Mouse (Mus musculus): ENCODE measurements around the gene Git2.
A peak's percentile ranks its signal among the peaks of the same experiment; 100 is the strongest.

Gene Git2

DNA sequence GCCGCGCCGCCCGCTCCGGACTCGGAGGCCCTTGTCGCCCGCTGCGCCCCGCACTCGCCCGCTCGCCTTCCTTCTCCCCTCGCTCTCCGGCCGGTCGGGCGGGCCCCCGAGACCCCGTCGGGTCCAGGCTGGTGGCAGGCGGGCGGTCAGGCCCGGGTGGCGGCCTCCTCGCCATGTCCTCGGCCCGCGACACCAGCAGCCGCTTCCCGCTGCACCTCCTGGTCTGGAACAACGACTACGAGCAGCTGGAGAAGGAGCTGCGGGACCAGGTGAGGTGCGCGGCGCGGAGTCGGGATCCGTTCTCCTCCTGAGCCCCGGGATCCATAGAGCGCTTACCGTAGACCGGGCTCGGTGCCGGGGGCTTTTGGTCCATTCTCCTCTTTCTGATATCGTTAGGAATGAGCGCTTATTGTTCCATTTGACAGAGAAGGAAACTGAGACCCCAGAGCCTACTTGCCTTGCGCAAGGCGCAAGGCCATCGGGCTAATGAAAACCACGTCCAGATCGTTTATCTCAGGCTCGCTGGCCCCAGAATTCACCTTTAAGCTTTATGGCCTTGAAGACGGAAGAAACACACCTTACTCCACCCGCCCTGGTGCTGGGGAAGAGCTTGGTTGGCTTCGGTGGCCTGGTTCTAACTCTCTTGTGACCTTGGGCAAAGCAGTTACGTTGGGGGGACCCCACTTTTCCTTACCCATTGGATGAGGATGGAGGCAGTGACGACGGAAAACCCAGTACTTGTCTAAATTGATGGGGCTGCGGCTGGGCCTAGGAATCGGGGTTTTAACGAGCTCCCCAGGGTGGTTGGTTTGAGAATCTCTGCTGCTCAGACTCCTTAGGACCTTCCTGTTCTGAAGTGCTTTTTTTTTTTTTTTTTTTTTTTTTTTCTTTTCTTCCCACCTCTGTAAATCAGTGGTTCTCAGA, at the start of gene Git2:
Gene Git2 (minus strand): TSS at position 462 of the 924 bp plus-strand sequence.
- no peak for DNase-seq (ENCODE audit: low spot score in 2 of 2)

DNA sequence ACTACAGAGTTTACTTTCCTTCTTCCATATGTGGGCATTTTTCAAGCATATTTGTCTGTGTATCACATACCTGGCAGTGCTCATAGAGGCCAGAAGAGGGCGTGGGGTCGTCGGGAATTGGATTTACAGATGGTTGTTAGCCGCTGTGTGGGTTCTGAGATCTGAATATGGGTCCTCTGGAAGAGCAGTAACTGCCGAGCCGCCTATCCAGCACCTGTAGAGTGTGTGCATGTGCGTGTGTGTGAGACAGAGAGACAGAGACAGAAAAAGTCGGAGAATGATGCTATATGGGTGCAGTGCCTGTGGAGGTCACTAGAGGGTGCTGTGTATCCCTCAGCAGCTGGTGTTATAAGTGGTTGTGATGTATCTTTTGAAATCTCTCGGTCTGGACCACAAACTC, 48.9 kb upstream of the Git2 start:
- no peak for DNase-seq (ENCODE audit: low spot score in 2 of 2)

- peak; percentile 69 to 75 for DNase-seq (ENCODE audit: low spot score in 2 of 2)
Observed at GRCm38 (mm10) chr5:114822796-114823688, 47.7 kb upstream of the Git2 start, which contains the start of gene 1500011B03Rik. Gene 1500011B03Rik, minus strand, starts transcription at chr5:114823468.

DNA sequence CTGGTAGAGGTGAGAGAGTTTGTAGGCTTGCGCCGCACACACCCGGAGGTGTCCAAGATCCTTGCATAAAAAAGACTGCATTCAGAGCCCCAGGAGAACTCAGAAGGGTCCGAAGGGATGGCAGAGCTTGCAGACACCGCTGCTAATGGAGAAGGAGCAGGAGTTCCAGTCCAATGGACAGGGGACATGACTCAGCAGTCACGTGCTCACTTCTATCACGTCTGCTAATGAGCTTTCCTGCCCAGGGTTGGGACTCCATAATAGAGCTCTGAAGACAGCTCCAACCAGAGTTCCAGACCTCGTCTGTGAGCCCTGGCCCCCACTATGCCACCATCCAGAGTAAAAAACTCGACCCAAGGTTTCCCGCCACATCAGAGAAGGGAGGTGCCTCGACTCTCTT, 42.8 kb upstream of the Git2 start:
- no peak for DNase-seq (ENCODE audit: low spot score in 2 of 2)

GRCm38 (mm10) chr5:114816599-114816998, 41.3 kb upstream of the Git2 start:
- no peak for DNase-seq (ENCODE audit: low spot score in 2 of 2)

DNA sequence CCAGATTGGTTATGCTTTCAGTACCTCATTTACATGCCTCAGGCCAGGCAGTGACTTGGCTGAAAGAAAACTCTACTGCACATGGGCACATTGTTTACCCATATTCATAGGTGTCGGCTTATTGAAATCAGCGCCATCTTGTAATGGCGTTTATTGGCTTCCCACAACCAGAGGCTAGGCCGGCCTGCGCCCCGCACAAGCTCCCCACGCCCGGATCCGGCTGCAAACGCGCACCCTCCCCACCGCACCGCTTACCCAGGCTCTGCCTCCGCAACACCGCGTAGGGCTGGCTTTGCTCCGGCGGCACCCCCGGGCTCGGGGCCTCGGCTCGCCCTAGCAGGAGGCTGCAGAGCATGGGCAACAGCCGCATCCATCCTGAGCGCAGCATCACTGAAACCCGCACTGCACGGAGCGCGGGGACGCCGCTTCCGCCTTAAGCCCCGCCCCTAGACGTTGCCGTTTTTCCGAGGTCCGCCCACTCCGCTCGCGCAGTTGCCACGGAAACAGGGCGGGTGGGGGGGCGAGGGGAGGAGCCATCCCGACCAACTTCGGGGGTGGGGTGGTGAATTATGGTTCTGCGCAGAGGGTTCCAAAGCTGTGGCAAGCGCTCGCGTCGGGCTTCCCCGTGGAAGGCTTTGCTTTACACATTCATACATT, 38.3 kb upstream of the Git2 start:
- DNase-seq (ENCODE audit: low spot score in 2 of 2), result peak; percentile 88 to 91

DNA sequence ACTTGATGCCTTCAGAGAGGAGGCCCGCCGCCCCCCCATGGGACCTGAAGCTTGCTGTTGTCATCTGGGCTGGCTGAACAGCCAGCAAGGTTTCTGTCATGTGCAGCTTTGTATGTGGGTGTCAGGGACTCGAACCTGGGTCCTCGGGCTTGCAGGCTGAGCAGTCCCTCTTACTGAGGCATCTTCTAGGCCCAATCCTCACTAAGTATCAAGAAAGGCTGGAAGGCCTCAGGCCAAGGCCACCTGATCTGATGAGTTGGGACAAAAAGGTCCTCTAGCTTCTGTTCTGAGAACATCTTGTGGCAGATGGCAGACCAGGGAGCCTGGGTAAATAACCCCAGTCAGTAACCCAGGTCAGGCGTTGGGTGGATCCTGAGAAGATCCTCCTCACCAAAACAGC, 34.5 kb upstream of the Git2 start:
- no peak for DNase-seq (ENCODE audit: low spot score in 2 of 2)

GRCm38 (mm10) chr5:114809181-114809756, 34.0 kb upstream of the Git2 start:
- DNase-seq (ENCODE audit: low spot score in 2 of 2), result no peak

- no peak for DNase-seq (ENCODE audit: low spot score in 2 of 2)
Observed at GRCm38 (mm10) chr5:114808385-114808784, 33.1 kb upstream of the Git2 start.

DNA sequence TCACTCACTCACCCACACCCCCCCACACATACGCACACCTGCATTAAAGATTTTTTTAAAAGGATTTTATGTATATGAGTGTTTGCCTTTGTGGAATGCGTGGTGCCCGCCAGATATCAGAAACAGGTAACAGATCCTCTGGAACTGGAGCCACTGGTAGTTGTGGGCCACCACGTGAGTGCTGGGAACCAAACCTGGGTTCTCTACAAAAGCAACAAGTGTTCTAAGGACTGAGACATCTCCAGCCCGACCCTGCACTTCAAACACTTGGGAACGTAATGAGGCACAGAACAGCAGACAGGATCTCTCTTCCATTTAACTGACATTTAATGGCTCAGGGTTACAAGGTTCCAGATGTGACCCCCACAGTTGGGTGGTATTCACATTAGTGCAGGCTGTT, 32.6 kb upstream of the Git2 start:
- DNase-seq (ENCODE audit: low spot score in 2 of 2), result no peak

DNA sequence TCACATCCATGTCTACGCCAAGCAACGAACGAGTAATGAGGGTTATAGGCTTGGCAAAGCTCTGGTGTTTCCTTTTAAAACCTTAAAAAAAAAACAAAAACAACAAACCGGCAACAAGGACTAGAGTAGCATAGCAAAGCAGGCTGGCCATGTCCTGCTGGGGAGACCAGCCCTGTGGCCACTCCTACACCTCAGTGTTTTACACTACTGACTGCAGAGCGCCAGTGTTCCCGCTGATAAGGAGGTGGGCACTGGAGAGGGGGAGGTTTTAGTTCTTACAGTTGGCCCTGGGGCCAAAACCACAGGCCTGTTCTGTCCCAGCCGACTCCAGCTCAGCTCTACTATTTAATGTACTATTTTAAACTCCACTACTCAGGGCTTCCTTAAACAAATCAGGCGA, 32.2 kb upstream of the Git2 start:
- no peak for DNase-seq (ENCODE audit: low spot score in 2 of 2)

DNA sequence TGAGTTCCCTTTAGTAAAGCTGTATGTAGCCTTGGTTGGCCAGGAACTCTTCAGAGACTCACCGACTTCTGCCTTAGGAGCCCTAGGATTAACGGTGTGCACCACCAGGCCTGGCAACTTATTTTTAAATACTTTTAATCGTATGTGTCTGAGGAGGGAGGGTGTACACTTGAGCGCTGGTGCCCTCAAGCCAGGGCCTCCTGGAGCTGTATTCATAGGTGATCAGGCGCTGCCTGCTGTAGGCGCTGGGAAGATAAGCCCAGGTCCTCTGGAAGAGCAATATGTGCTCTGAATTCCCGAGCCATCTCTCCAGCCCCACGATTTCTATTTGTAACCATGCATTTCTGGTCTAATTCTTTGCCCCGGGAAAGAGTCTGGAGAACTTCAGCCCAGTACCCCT, 31.7 kb upstream of the Git2 start:
- DNase-seq (ENCODE audit: low spot score in 2 of 2), result no peak

DNA sequence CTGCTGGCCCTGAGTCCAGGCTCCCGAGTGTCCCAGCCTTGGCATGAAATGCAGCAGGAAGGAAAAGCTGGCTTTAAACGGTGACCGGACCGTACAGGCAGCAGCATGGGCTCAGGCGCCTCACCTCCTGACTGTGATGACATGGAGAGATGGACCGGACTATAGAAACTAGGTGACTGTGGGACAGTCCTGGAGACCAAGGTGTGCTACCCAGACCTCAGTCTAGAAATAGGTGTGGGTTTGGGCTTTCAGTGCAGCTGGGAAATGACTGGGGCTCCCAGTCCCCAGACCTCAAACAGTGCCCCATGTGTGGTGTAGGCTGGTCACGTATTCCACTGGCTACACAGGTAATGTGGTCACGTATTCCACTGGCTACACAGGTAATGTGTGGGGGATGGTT, 31.3 kb upstream of the Git2 start:
- no peak for DNase-seq (ENCODE audit: low spot score in 2 of 2)

GRCm38 (mm10) chr5:114805436-114806350, 30.4 kb upstream of the Git2 start:
- DNase-seq (ENCODE audit: low spot score in 2 of 2), result no peak

DNA sequence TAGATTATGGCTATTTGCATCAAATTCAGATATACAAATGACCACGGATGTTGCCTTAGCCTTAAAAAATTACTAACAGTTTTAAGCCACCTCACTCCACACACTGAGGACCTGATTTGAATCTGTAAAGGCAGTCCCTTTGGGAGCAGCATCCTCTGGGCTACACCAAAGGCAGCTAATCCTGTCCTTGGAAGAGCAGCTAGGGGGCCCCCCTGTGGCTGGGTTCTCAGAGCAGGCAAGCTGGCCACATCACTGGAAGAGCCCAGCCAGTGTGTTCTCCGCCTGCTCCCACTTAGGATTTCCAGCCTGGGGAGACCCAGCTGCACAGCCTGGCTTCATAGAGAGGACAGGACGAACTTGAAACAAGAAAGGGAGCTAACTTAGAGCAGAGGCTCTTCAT, 29.6 kb upstream of the Git2 start:
- peak; percentile 50 to 59 for DNase-seq (ENCODE audit: low spot score in 2 of 2)

GRCm38 (mm10) chr5:114804335-114804734, 29.0 kb upstream of the Git2 start:
- DNase-seq (ENCODE audit: low spot score in 2 of 2), result no peak

- no peak for DNase-seq (ENCODE audit: low spot score in 2 of 2)
Observed at GRCm38 (mm10) chr5:114803231-114803630, 27.9 kb upstream of the Git2 start.

DNA sequence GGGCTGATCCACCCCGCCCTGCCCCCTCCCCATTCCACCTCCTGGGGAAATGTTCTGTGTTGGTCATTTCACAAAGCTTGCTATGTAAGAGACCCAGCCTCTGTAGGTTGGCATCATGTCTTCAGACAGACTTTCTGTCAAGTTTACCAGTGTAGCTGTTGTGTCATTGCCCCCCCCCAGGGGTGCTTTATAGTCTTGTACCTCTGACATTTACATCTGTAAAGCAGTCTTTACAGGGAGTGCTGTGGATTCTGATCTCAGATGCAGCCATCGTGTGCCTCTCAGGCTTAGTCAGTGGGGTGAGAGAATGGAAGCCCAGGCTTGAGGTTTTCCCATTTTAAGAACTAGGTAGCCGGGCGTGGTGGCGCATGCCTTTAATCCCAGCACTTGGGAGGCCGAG, 26.5 kb upstream of the Git2 start:
- no peak for DNase-seq (ENCODE audit: low spot score in 2 of 2)

- no peak for DNase-seq (ENCODE audit: low spot score in 2 of 2)
Observed at GRCm38 (mm10) chr5:114801049-114801448, 25.7 kb upstream of the Git2 start.

DNA sequence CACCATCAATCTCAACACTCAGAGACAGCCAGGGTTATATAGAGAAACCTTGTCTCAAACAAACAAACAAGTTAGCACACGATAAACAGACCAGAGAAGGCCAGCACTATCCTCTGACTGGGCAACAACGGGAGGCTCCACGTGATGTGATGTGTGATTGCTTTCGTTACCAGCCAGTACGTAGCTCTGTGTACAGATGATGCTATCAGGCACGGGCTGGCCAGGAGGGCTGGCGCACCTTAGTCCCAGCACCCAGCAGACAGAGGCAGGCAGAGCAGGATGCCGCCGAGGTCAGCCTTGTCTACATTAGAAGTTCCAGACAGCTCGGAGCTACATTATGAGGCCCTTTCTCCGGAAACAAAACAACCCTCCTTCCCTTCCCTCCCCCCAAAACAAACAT, 24.5 kb upstream of the Git2 start:
- DNase-seq (ENCODE audit: low spot score in 2 of 2), result no peak

- DNase-seq (ENCODE audit: low spot score in 2 of 2), result no peak
Observed at GRCm38 (mm10) chr5:114797253-114797652, 21.9 kb upstream of the Git2 start.

Data from right cerebral cortex, postnatal 36 days (tissue).